Mouse (Mus musculus) heart, postnatal 0 days (tissue): ENCODE measurements around the gene Acacb. TPM values are rescaled to one million over a fixed set of nuclear protein-coding genes. Genes with fewer than 3 reads are reported as not detected.
A peak's percentile ranks its signal among the peaks of the same experiment; 100 is the strongest.

ENCODE experiments used
- ATAC-seq: fragments of 200-750 bp; cut with Nextera tagmentation; 2 replicates; pipeline ENCODE4 v1.8.0; 2017; ENCODE audit warnings: low read depth, moderate number of reproducible peaks, moderate library complexity; ENCODE audit not compliant: insufficient read depth
- DNase-seq: peaks from one replicate; pipeline ENCODE4 v3.0.0-alpha.2; 2016; ENCODE audit warnings: low spot score
- H3K27ac ChIP-seq: fragments of 300-500 bp; sonication (generic); 2 replicates; pipeline ENCODE4 v1.5.1; 2014; ENCODE audit warnings: low read depth, mild to moderate bottlenecking
- H3K27me3 ChIP-seq: fragments of 300-500 bp; sonication (generic); 2 replicates; pipeline ENCODE4 v1.6.1; 2014; ENCODE audit warnings: low read length, mixed read lengths; ENCODE audit not compliant: control insufficient read depth, insufficient read depth
- H3K36me3 ChIP-seq: fragments of 300-500 bp; sonication (generic); replicated peaks from 2 replicates; pipeline ENCODE4 v1.6.1; 2014; ENCODE audit warnings: low read length, mixed read lengths; ENCODE audit not compliant: control insufficient read depth, insufficient read depth
- H3K4me1 ChIP-seq: fragments of 300-500 bp; sonication (generic); 2 replicates; pipeline ENCODE4 v1.6.1; 2014; ENCODE audit warnings: antibody characterized with exemption; ENCODE audit not compliant: control insufficient read depth, insufficient read depth
- H3K4me2 ChIP-seq: fragments of 300-500 bp; sonication (generic); 2 replicates; pipeline ENCODE4 v1.6.1; 2014; ENCODE audit warnings: low read depth, mild to moderate bottlenecking, low read length, moderate library complexity
- H3K4me3 ChIP-seq: fragments of 300-500 bp; sonication (generic); 2 replicates; pipeline ENCODE4 v1.5.1; 2014; ENCODE audit warnings: low read depth, low read length
- H3K9ac ChIP-seq: fragments of 300-500 bp; sonication (generic); replicated peaks from 2 replicates; pipeline ENCODE4 v1.6.1; 2014; ENCODE audit warnings: low read depth, low read length, mixed read lengths
- H3K9me3 ChIP-seq: fragments of 300-500 bp; sonication (generic); replicated peaks from 2 replicates; pipeline ENCODE4 v1.6.1; 2016; ENCODE audit warnings: low read length; ENCODE audit not compliant: control insufficient read depth
- CTCF ChIP-seq: IDR thresholded peaks from 2 replicates; pipeline ENCODE4 v1.5.1; 2016; ENCODE audit warnings: antibody characterized with exemption, control low read depth, low read depth
- EP300 ChIP-seq: IDR thresholded peaks from 2 replicates; pipeline ENCODE4 v1.6.1; 2016; ENCODE audit warnings: antibody characterized with exemption, low read depth
- WGBS: fragments of 180-500 bp; shearing (Covaris S2); extraction: QIAGEN DNeasy Blood & Tissue Kit; methylation state at CpG from one replicate; pipeline ENCODE4 v1.1.7; 2014; 5-methylcytosine and 5-hydroxymethylcytosine counted together
- polyA plus RNA-seq: library from polyadenylated mRNA; unstranded; fragments of >200 nt; fragmentation: Nextera tagmentation; extraction: Ambion mirVana; gene quantifications from 2 replicates; pipeline ENCODE4 v1.2.1, GENCODE M21; 2015
- total RNA-seq: library from RNA; depleted of rRNA; stranded (reverse); fragments of >200 nt; gene quantifications from 2 replicates; pipeline ENCODE4 v1.2.3, GENCODE M21; 2014; ENCODE audit warnings: low replicate concordance

Acacb gene
- total and polyA plus RNA-seq, 2 experiments from 2014 or later, result 17.5 to 70.1 TPM

GRCm38 (mm10) chr5:114137481-114138276 lies 8.7 kb upstream of the Acacb start:
- Histone ChIP-seq H3K4me3 (no peak overlapping the region), H3K4me1 (peaks cover 36% of the 10 kb centered on the region)
- DNase-seq, result no peak

GRCm38 (mm10) chr5:114138277-114139164 lies 7.8 kb upstream of the Acacb start:
- no peak overlapping the region for H3K4me3 ChIP-seq
- TF ChIP-seq EP300 (no peak), CTCF (no peak)
- no peaks in the 10 kb centered on the region for H3K27me3 ChIP-seq
- peak overlapping the region; percentile 42 for H3K4me2 ChIP-seq
- ATAC-seq, result peak; percentile 49; the same call in 1 of the 2 replicates
- WGBS, result 47% methylated on average over 21 of the region's 21 CpGs
- H3K4me1 ChIP-seq, result peaks cover 32% of the 10 kb centered on the region
- H3K27ac ChIP-seq, result peak overlapping the region; percentile 92
- peak; percentile 49 for DNase-seq
- H3K36me3 ChIP-seq, result no peaks in the 10 kb centered on the region
- H3K9ac ChIP-seq, result no peak overlapping the region
- no peaks in the 10 kb centered on the region for H3K9me3 ChIP-seq

More at GRCm38 (mm10) chr5:114137481-114138276, 8.7 kb upstream of the Acacb start:
- WGBS, result 49% methylated on average over 15 of the region's 15 CpGs
- H3K9me3 ChIP-seq, result no peaks in the 10 kb centered on the region
- TF ChIP-seq EP300 (no peak), CTCF (no peak)
- no peaks in the 10 kb centered on the region for H3K36me3 ChIP-seq
- no peak overlapping the region for H3K9ac ChIP-seq
- ATAC-seq, result no peak
- no peaks in the 10 kb centered on the region for H3K27me3 ChIP-seq
- H3K27ac ChIP-seq, result peak overlapping the region; percentile 92
- peak overlapping the region; percentile 42 for H3K4me2 ChIP-seq

GRCm38 (mm10) chr5:114139175-114139574 lies 7.2 kb upstream of the Acacb start:
- WGBS, result 13% methylated on average over 9 of the region's 9 CpGs
- Histone ChIP-seq H3K9ac (no peak overlapping the region), H3K36me3 (no peaks in the 10 kb centered on the region)

GRCm38 (mm10) chr5:114147043-114147972 lies 973 bp downstream of the Acacb start:
- ATAC-seq, result peak; percentile 34

More at GRCm38 (mm10) chr5:114139175-114139574, 7.2 kb upstream of the Acacb start:
- Histone ChIP-seq H3K4me1 (peaks cover 30% of the 10 kb centered on the region), H3K27ac (peak overlapping the region; percentile 92), H3K27me3 (no peaks in the 10 kb centered on the region), H3K9me3 (no peaks in the 10 kb centered on the region), H3K4me3 (no peak overlapping the region), H3K4me2 (peak overlapping the region; percentile 42)
- DNase-seq (peak; percentile 99), ATAC-seq (peak; percentile 90)
- TF ChIP-seq CTCF (no peak), EP300 (no peak)

More at GRCm38 (mm10) chr5:114147043-114147972, 973 bp downstream of the Acacb start:
- WGBS, result 33% methylated on average over 14 of the region's 14 CpGs
- Histone ChIP-seq H3K9me3 (no peaks in the 10 kb centered on the region), H3K36me3 (no peaks in the 10 kb centered on the region), H3K4me3 (peak overlapping the region; percentile 54), H3K4me2 (peak overlapping the region; percentile 55), H3K27me3 (no peaks in the 10 kb centered on the region), H3K4me1 (peaks cover 16% of the 10 kb centered on the region), H3K9ac (peak overlapping the region; percentile 72), H3K27ac (peak overlapping the region; percentile 99)
- TF ChIP-seq CTCF, result 0 out of 2 replicates have a peak, but pooled peaks have one; percentile 5
- TF ChIP-seq EP300, result no peak
- peak; percentile 84 for DNase-seq
